Mouse (Mus musculus) adrenal gland, adult 2 months (tissue): ENCODE data around the gene Gm2431. TPM values are rescaled to one million over a fixed set of nuclear protein-coding genes. Genes with fewer than 3 reads are reported as not detected.

Experiments used
- DNase-seq: peaks from one replicate; pipeline ENCODE4 v3.0.0; 2021
- polyA plus RNA-seq: library from polyadenylated mRNA; depleted of rRNA; stranded (reverse); fragments of >200 nt; gene quantifications from 2 replicates; pipeline ENCODE4 v1.2.3, GENCODE M21; 2012; rRNA removed
- total RNA-seq, 2 experiments: library from RNA; stranded (reverse); gene quantifications; 2 replicates each; pipeline ENCODE4 v1.2.3; 2021

Gm2431 gene
- total and polyA plus RNA-seq, 3 experiments = not detected

- DNase-seq = no peak
Measured at GRCm38 (mm10) chr7:142211559-142211958, 46.6 kb downstream of the Gm2431 start, which contains the start of gene Gm7579. Gm7579 (plus strand) TSS chr7:142211859.

Other genes with a start within 250 kb of the Gm2431 start
- 10 to 100 TPM; 52.3 to 59.3 TPM for gene Mob2, start 197.3 kb downstream of the Gm2431 start, total RNA-seq
- gene Mob2, start 197.3 kb downstream of the Gm2431 start, polyA plus RNA-seq = 33.1 and 38.2 TPM in 2 replicates
- gene Dusp8, start 162.5 kb downstream of the Gm2431 start, total RNA-seq = 10 to 100 TPM; 11.1 to 15.9 TPM
- gene Dusp8, start 162.5 kb downstream of the Gm2431 start, polyA plus RNA-seq = 10.7 and 13.2 TPM in 2 replicates
- not detected for gene Gm45618, start 137.6 kb downstream of the Gm2431 start, total RNA-seq
- not detected in 2 replicates for gene Gm45618, start 137.6 kb downstream of the Gm2431 start, polyA plus RNA-seq
- gene Gm39115, start 122.3 kb downstream of the Gm2431 start, total RNA-seq = not detected
- not detected in 2 replicates for gene Gm39115, start 122.3 kb downstream of the Gm2431 start, polyA plus RNA-seq
- gene Gm45337, start 113.7 kb downstream of the Gm2431 start, total RNA-seq = not detected
- not detected in 2 replicates for gene Gm45337, start 113.7 kb downstream of the Gm2431 start, polyA plus RNA-seq
- not detected for gene Gm29735, start 101.2 kb downstream of the Gm2431 start, total RNA-seq
- not detected in 2 replicates for gene Gm29735, start 101.2 kb downstream of the Gm2431 start, polyA plus RNA-seq
- not detected for gene Gm4553, start 92.6 kb downstream of the Gm2431 start, total RNA-seq
- gene Gm4553, start 92.6 kb downstream of the Gm2431 start, polyA plus RNA-seq = not detected in 2 replicates
- not detected for gene Krtap5-2, start 82.3 kb downstream of the Gm2431 start, total RNA-seq
- not detected in 2 replicates for gene Krtap5-2, start 82.3 kb downstream of the Gm2431 start, polyA plus RNA-seq
- gene Gm10153, start 68.0 kb downstream of the Gm2431 start, total RNA-seq = not detected
- gene Gm10153, start 68.0 kb downstream of the Gm2431 start, polyA plus RNA-seq = not detected in 2 replicates
- not detected for gene Krtap5-3, start 57.0 kb downstream of the Gm2431 start, total RNA-seq
- not detected in 2 replicates for gene Krtap5-3, start 57.0 kb downstream of the Gm2431 start, polyA plus RNA-seq
- gene Gm7579, start 46.5 kb downstream of the Gm2431 start, total RNA-seq = not detected
- gene Gm7579, start 46.5 kb downstream of the Gm2431 start, polyA plus RNA-seq = not detected in 2 replicates
- gene Krtap5-5, start 28.4 kb downstream of the Gm2431 start, total RNA-seq = not detected
- gene Krtap5-5, start 28.4 kb downstream of the Gm2431 start, polyA plus RNA-seq = 0.11 TPM in 1 of 2 replicates, not detected in the other
- gene Gm40460, start 17.3 kb downstream of the Gm2431 start, total RNA-seq = not detected
- not detected in 2 replicates for gene Gm40460, start 17.3 kb downstream of the Gm2431 start, polyA plus RNA-seq
- gene Gm4559, start 16.0 kb upstream of the Gm2431 start, total RNA-seq = not detected
- not detected in 2 replicates for gene Gm4559, start 16.0 kb upstream of the Gm2431 start, polyA plus RNA-seq
- gene Krtap5-1, start 38.8 kb upstream of the Gm2431 start, total RNA-seq = not detected
- gene Krtap5-1, start 38.8 kb upstream of the Gm2431 start, polyA plus RNA-seq = not detected in 2 replicates
- gene Krtap5-4, start 45.2 kb upstream of the Gm2431 start, total RNA-seq = not detected
- gene Krtap5-4, start 45.2 kb upstream of the Gm2431 start, polyA plus RNA-seq = not detected in 2 replicates
- gene Ifitm10, start 115.4 kb upstream of the Gm2431 start, total RNA-seq = 1 to 10 TPM; 3.0 to 5.8 TPM
- 12.0 and 15.2 TPM in 2 replicates for gene Ifitm10, start 115.4 kb upstream of the Gm2431 start, polyA plus RNA-seq
- 1 to 10 TPM; 2.9 to 6.9 TPM for gene Gm49369, start 124.3 kb upstream of the Gm2431 start, total RNA-seq
- not detected in 2 replicates for gene Gm49369, start 124.3 kb upstream of the Gm2431 start, polyA plus RNA-seq
- gene Ctsd, start 129.7 kb upstream of the Gm2431 start, total RNA-seq = 1,000 to 10,000 TPM in 1 of 2 experiments, 100 to 1,000 TPM in 1; 904 to 1,338 TPM
- 889 and 996 TPM in 2 replicates for gene Ctsd, start 129.7 kb upstream of the Gm2431 start, polyA plus RNA-seq
- not detected for gene Syt8, start 176.5 kb upstream of the Gm2431 start, total RNA-seq
- gene Syt8, start 176.5 kb upstream of the Gm2431 start, polyA plus RNA-seq = 0.16 and 0.20 TPM in 2 replicates
- gene Tnni2, start 183.5 kb upstream of the Gm2431 start, total RNA-seq = under 1 TPM; 0.62 to 0.63 TPM
- gene Tnni2, start 183.5 kb upstream of the Gm2431 start, polyA plus RNA-seq = 0.15 TPM in 1 of 2 replicates, not detected in the other
- gene Lsp1, start 202.5 kb upstream of the Gm2431 start, total RNA-seq = 10 to 100 TPM; 20.9 to 28.7 TPM
- 22.2 and 25.1 TPM in 2 replicates for gene Lsp1, start 202.5 kb upstream of the Gm2431 start, polyA plus RNA-seq
- not detected for gene Tnnt3, start 240.5 kb upstream of the Gm2431 start, total RNA-seq
- gene Tnnt3, start 240.5 kb upstream of the Gm2431 start, polyA plus RNA-seq = 0.52 TPM in 1 of 2 replicates, not detected in the other